Mouse (Mus musculus) E14TG2a.4 (cell line): ENCODE measurements around the gene Bcr.

Experiments
- CTCF ChIP-seq: conservative IDR thresholded peaks from 2 replicates; pipeline ENCODE4 v1.5.1; 2014; ENCODE audit warnings: low read length
- NANOG ChIP-seq: IDR thresholded peaks from 2 replicates; pipeline ENCODE4 v1.6.1; 2014; ENCODE audit warnings: borderline replicate concordance, low read length, mixed read lengths
- POU5F1 ChIP-seq: IDR thresholded peaks from 2 replicates; pipeline ENCODE4 v1.6.1; 2014; ENCODE audit warnings: low read length, borderline replicate concordance

DNA sequence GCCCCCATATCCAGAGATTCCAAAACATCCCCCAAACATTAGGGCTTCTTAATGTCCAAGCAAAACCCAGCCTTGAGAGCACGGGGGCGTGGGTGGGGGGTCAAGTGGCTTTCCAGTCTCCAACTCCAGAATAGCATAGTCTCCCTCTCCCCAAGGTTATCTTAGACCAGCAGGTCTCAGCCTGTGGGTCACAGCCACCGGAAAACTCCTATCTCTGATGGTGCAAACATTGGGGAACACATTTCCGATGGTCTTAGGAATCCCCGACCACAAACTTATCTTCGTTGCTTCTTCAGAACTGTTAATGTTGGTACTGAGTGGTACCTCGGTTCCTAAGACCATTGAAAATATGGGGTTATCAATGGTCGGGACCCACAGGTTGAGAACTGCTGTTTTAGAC, 31.6 kb upstream of the Bcr start:
- no peak for TF ChIP-seq CTCF
- TF ChIP-seq NANOG: no peak
- no peak for TF ChIP-seq POU5F1
